Mouse (Mus musculus) left cerebral cortex, adult 2 months (tissue): ENCODE results near the gene Fam207a. TPM values are rescaled to one million over a fixed set of nuclear protein-coding genes. Genes with fewer than 3 reads are reported as not detected.
A peak's percentile ranks its signal among the peaks of the same experiment; 100 is the strongest.

Source experiments
- DNase-seq, 2 experiments: peaks; one replicate each; pipeline ENCODE4 v3.0.0; 2021 to 2022; ENCODE audit warnings: low spot score in 2 of 2, mixed read lengths in 1 of 2; ENCODE audit errors: extremely low spot score in 1 of 2
- H3K27ac ChIP-seq: fragments of 200-600 bp; 2 replicates; pipeline ENCODE4 v1.8.1; 2022
- H3K4me3 ChIP-seq: fragments of 200-600 bp; 2 replicates; pipeline ENCODE4 v1.8.1; 2022
- CTCF ChIP-seq: fragments of 200-600 bp; IDR thresholded peaks from 2 replicates; pipeline ENCODE4 v1.8.1; 2022; ENCODE audit warnings: antibody characterized with exemption, mild to moderate bottlenecking, moderate library complexity
- intact Hi-C: fragments of 180-260 bp; cut with DNase I; formaldehyde crosslinking; loops from one replicate; pipeline ENCODE4 v1.15.1; 2025
- long read RNA-seq, 2 experiments: library from polyadenylated mRNA; stranded (forward); transcript quantifications; one replicate each; pipeline ENCODE4 v2.0.0; 2021; ENCODE audit warnings: borderline mapping rate in 2 of 2
- total RNA-seq, 2 experiments: library from RNA; stranded (reverse); gene quantifications; 2 replicates each; pipeline ENCODE4 v1.2.3; 2021

Fam207a gene
- 10 to 100 TPM; 32.6 to 35.7 TPM for total RNA-seq
- long read RNA-seq, experiment 1, transcript Fam207a-201 (6 exons, 2,394 nt), result major isoform, 52 of 66 reads
- long read RNA-seq, experiment 1, partial matches to known transcripts, result 1 of 66 reads
- long read RNA-seq, experiment 1, other reads (novel, unspliced or antisense), result 13 of 66 reads
- long read RNA-seq, experiment 2, transcript Fam207a-201 (6 exons, 2,394 nt), result major isoform, 43 of 50 reads
- long read RNA-seq, experiment 2, partial matches to known transcripts, result 1 of 50 reads
- long read RNA-seq, experiment 2, other reads (novel, unspliced or antisense), result 6 of 50 reads

DNA sequence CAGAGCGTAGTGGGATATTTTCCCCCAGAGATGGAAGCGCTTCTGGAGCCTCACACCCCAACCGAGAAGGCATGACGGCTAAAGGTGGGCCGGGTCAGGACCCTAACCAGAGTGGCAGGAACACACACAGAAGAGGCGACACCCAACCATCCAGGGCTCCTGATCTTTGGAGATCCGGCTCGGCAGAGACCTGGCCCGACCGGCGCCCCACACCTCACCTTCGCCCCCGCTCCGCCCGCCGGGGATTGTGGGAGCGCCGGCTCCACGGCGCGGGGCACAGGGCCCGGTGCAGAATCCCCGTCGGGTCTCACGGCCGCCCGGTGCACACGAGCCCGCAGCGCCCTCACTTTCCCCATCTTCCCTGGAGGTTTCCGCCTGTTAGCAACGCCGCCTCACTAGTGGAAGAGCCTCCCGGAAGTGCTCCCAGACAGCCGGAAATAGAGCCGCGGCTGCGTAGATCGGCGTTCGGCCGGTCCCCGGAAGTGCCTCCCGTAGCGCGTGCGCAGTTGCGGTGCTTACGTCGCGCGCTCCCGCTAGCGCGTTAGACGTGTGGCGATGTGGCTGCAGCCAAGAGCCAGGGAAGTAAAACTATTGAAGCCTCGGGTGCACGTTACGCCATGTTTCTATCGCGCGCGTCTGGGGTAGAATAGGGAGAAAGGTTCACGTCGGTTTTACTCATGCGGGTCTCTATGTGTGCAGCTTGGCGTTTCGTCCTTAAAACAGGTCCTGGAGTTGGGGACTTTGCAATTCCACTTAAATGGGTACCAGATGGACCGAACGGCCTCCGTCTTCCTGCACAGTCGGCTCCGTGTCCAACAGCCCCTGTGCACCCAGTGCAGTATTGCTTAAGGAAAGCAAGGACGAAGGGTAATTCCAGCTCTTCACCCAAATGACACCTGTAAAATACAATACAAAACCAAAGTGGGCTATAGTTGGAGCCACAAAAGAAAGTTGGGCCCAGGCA is at the start of gene Fam207a:
Gene Fam207a (minus strand): TSS at position 401 of the 964 bp plus-strand sequence.
- DNase-seq, result peak; percentile 94 to 95
- Histone ChIP-seq H3K4me3 (peak within 1 kb of the TSS; percentile 83), H3K27ac (peak within 1 kb of the TSS; percentile 80)
- no peak; the same call in 1 of the 2 replicates for TF ChIP-seq CTCF
- intact Hi-C loops, result loop anchor here (5.0 kb wide), 3 partner anchors 67 to 362 kb away; partner anchors contain the start of genes Pttg1ip and Ube2g2

DNA sequence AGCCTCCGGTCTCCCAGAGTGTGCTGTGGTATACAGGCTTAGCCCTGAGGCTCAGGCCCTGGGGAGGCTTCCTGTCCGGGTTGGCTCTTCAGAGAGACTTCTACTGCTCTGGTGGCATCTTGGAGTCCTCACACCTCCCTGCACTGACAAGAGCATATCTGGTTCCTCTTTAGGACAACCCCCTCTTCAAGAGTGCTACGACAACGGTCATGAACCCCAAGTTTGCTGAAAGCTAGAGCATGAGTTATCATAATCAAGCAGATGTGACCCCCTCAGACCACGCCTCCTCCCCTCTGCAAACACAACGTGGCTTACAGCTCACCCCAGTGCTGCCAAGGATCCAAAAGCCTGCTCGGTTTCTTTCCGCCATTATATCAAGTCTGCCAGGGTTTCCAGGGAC is 49.4 kb upstream of the Fam207a start:
- no peak overlapping the region for H3K4me3 ChIP-seq
- no peak for DNase-seq
- no peak for TF ChIP-seq CTCF
- no peak overlapping the region for H3K27ac ChIP-seq
- intact Hi-C loops, result no loop called here

DNA sequence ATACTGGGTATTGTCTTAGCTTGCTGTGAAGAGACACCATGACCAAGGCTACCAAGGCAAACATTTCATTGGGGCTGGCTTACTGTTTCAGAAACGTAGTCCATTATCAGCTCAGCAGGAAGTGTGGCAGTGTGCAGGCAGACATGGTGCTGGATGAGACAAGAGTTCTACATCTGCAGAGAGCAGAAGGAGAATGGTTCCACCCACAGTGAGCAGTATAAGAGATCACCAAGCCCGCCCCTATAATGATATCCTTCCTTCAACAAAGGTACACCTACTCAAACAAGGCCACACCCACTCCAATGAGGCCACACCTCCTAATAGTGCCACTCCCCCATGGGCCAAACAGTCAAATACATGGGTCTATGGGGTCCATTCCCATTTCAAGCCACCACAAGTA is 45.9 kb upstream of the Fam207a start:
- no peak overlapping the region for H3K27ac ChIP-seq
- no peak for TF ChIP-seq CTCF
- DNase-seq, result no peak
- intact Hi-C loops, result no loop called here
- H3K4me3 ChIP-seq, result no peak overlapping the region

DNA sequence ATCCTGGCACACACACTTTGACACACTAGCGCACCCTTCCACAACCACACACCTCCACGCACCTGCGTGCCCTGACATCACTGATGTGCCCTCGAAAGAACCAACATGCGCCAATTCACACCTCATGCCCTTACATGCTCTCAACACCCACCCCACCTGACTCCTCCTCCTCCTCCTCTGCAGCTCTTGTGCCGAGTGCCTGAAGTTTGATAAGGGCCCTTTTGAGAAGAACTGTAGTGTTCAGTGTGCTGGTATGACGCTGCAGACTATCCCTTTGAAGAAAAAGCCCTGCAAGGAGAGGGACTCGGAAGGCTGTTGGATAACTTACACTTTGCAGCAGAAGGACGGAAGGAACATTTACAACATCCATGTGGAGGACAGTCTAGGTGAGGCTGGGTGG is 45.2 kb upstream of the Fam207a start:
- Histone ChIP-seq H3K27ac (no peak overlapping the region), H3K4me3 (no peak overlapping the region)
- no peak for TF ChIP-seq CTCF
- no peak for DNase-seq
- intact Hi-C loops, result no loop called here

DNA sequence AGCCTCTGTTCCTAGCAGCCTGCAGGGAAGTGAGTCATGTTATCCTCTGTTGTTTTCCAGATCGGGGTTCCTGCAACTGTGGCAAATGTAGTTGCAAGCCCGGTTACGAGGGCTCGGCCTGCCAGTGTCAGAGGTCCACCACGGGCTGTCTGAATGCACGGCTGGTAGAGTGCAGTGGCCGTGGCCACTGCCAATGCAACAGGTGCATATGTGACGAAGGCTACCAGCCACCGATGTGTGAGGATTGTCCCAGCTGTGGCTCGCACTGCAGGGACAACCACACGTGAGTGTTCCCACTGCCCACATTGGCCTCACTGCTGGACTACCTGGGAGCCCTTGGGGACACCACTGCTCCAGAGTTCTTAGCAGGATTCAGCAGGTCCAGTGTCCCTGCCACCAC is 44.5 kb upstream of the Fam207a start:
- H3K27ac ChIP-seq, result no peak overlapping the region
- TF ChIP-seq CTCF, result no peak
- no peak overlapping the region for H3K4me3 ChIP-seq
- intact Hi-C loops, result no loop called here
- DNase-seq, result no peak

DNA sequence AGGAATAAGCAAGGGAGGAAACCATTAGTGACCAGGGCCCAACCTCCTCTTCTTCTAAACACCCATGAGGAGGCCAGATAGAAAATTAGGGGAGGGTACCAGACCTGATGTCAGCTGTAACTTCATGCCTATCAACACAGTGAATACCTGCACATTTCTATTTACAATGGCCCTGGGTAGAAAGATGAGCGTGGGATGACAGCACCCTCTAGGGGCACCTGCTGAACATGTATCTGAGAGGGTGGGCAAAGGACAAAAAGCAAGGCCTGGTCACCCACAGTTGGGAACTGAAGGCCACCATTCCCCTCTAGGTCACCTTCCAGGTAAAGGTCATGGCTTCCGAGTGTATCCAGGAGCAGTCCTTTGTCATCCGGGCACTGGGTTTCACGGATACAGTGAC is 42.1 kb upstream of the Fam207a start:
- DNase-seq, result no peak
- Histone ChIP-seq H3K4me3 (no peak overlapping the region), H3K27ac (no peak overlapping the region)
- intact Hi-C loops, result loop anchor here (5.0 kb wide), 1 partner anchor 35 kb away; no protein-coding TSS in a partner anchor
- peak; percentile 44 for TF ChIP-seq CTCF

DNA sequence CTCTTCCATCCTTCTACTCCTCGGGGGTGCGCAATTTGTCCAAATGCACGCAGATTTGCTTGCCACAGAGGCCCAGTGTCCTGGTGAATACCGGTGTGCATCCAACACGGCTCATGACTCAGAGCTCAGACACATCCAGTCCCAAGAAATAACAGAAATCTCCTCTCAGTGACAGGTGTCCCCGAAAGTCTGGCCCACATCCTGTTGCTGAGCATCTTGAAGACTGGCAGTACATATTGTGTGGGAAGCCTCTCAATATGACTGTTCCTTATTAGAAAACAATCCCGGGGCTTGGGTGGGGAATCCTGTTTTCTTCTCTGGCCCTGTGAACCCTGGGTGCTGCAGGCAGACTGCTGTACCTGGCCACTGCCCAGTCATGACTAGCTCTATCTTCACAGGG is 41.0 kb upstream of the Fam207a start:
- DNase-seq, result no peak
- Histone ChIP-seq H3K27ac (no peak overlapping the region), H3K4me3 (no peak overlapping the region)
- intact Hi-C loops, result loop anchor here (5.0 kb wide), 1 partner anchor 34 kb away; no protein-coding TSS in a partner anchor
- no peak for TF ChIP-seq CTCF

DNA sequence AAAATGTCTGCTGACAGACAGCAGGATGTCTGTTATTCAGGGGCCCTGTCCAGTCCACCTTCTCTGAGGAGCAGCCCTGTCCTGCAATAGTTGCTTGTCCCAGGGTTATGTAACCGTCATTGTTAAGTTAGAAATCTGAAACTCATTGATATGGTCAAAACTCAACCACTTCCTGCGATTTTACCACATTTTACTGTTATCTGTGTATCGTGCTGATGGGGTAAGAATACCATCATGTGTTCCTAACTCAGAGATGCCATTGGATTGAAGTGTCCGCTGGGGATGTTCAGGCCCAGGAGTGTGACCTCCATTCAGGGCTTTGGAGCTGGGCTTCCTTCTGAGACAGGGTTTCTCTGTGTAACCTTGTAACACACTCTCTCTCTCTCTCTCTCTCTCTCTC is 39.3 kb upstream of the Fam207a start:
- Histone ChIP-seq H3K4me3 (no peak overlapping the region), H3K27ac (no peak overlapping the region)
- intact Hi-C loops, result loop anchor here (5.0 kb wide), 1 partner anchor 33 kb away; no protein-coding TSS in a partner anchor
- no peak for TF ChIP-seq CTCF
- no peak for DNase-seq

DNA sequence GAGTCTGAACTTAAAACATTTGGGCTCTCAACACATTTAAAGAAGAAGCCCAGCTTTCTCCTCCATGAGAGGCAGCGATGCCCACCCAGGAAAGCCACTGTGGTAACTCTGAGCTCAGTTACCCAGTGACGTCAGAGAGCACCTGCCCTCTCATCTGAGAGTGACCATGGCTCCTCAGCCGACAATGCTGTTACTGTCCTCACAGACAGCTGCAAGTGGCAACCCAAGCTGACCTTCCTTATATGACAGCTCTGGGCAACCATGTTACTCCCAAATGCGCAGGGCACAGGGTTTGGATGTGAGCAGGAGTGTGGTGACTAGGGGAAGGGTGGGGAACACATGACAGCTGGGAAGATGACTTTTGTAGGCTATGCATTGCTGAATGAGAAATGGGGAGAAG is 37.7 kb upstream of the Fam207a start:
- Histone ChIP-seq H3K27ac (no peak overlapping the region), H3K4me3 (no peak overlapping the region)
- no peak for TF ChIP-seq CTCF
- no peak for DNase-seq
- intact Hi-C loops, result no loop called here

DNA sequence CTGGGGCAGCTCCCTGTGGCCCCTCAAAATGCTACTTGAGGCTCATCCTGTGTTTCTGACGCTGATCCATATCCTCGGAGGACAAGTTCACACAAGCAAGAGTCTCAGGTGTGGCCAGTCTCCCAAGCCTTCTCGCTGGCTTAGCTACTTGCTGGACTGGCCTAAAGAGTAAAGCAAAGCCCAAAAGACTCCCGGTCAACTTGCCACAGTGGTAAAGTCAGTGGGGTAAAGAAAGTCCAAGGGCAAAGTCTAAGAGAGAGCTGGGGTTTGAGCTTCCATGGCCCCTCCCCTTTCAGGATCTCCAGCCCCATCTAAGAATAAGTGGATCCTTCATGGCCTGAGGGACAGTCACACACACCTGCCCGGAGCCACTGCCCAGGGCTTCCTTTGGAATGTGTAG is 36.6 kb upstream of the Fam207a start:
- Histone ChIP-seq H3K4me3 (no peak overlapping the region), H3K27ac (no peak overlapping the region)
- no peak for DNase-seq
- no peak for TF ChIP-seq CTCF
- intact Hi-C loops, result no loop called here

DNA sequence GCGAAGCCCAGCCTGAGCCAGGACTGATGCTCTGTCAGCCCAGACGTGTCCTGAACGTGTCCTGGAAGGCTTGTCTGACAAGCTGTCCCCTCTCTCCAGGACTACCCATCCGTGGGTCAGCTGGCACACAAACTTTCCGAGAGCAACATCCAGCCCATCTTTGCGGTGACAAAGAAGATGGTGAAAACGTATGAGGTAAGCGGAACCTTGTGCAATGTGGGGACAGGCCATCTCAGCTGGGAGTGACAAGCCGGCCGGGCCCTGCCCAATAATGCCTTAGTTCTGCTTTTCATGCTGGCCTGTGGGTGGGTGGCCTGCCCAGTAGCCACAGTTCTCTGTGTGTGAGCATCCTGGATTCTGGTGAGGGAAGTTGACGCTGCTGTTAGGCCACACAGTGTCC is 35.3 kb upstream of the Fam207a start:
- no peak for DNase-seq
- H3K27ac ChIP-seq, result no peak overlapping the region
- no peak for TF ChIP-seq CTCF

DNA sequence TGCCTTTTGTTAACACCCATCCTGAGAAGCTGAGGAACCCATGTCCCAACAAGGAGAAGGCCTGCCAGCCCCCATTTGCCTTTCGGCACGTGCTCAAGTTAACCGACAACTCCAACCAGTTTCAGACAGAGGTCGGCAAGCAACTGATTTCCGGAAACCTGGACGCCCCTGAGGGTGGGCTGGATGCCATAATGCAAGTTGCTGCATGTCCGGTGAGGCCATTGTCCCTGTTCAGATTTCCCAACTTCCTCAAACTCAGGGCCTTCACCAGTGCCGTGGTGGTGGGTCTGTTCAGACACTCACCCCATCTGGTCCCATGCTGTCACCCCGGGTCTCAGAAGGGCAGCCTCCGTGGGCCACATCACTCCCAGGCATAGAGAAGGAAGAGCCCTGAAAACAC is 33.0 kb upstream of the Fam207a start:
- TF ChIP-seq CTCF, result no peak
- Histone ChIP-seq H3K27ac (no peak overlapping the region), H3K4me3 (no peak overlapping the region)
- DNase-seq, result no peak
- intact Hi-C loops, result no loop called here

More for the DNA sequence above, 35.3 kb upstream of the Fam207a start:
- no peak overlapping the region for H3K4me3 ChIP-seq
- intact Hi-C loops, result no loop called here
